Mouse (Mus musculus): Measurements from ENCODE around the gene Mtrf1. TPM values are rescaled to one million over a fixed set of nuclear protein-coding genes. Genes with fewer than 3 reads are reported as not detected.

Gene Mtrf1
- polyA plus RNA-seq (2012; fragmentation: generic; extraction: Trizol): 3.1 TPM

- no peaks in the 10 kb centered on the region for H3K36me3 ChIP-seq (ENCODE audit: control insufficient read depth, insufficient read depth)
- H3K27me3 ChIP-seq (ENCODE audit: control insufficient read depth, insufficient read depth, insufficient read length): no peaks in the 10 kb centered on the region
- H3ac ChIP-seq (ENCODE audit: control insufficient read depth, insufficient read length): peak within 1 kb of the TSS; percentile 46
- peak within 1 kb of the TSS; percentile 89 for H3K4me2 ChIP-seq (ENCODE audit: low read depth)
- no peaks in the 10 kb centered on the region for H3K79me2 ChIP-seq (ENCODE audit: control insufficient read depth, insufficient read depth)
- H3K4me3 ChIP-seq: peak within 1 kb of the TSS; percentile 29
- TF ChIP-seq SRF (IDR thresholded peaks at IDR 0.05; ENCODE audit: control insufficient read depth, insufficient read length, low read depth): no peak
- TF ChIP-seq TCF3 (IDR thresholded peaks at IDR 0.05; ENCODE audit: insufficient read length, low read depth): no peak
- TF ChIP-seq POLR2AphosphoS2 (IDR thresholded peaks at IDR 0.05; ENCODE audit: insufficient read length, low read depth): no peak
- TF ChIP-seq POLR2A (IDR thresholded peaks at IDR 0.05; ENCODE audit: insufficient read length, low read depth): peak; percentile 40
Observed at GRCm38 (mm10) chr14:79397321-79398122, at the start of gene Mtrf1. Gene Mtrf1, plus strand, starts transcription at chr14:79397772.

- no peaks in the 10 kb centered on the region for H3K79me2 ChIP-seq (ENCODE audit: control insufficient read depth, insufficient read depth)
- H3ac ChIP-seq (ENCODE audit: control insufficient read depth, insufficient read length): no peak overlapping the region
- no peak overlapping the region for H3K4me3 ChIP-seq
- H3K27me3 ChIP-seq (ENCODE audit: control insufficient read depth, insufficient read depth, insufficient read length): no peaks in the 10 kb centered on the region
- no peak for TF ChIP-seq CEBPB (IDR thresholded peaks at IDR 0.05; ENCODE audit: insufficient read depth, poor library complexity, severe bottlenecking)
- no peak for TF ChIP-seq USF1 (IDR thresholded peaks at IDR 0.05; ENCODE audit: low read depth)
- TF ChIP-seq REST (IDR thresholded peaks at IDR 0.05; ENCODE audit: insufficient read depth, insufficient read length): no peak
- no peak for TF ChIP-seq TCF3 (IDR thresholded peaks at IDR 0.05; ENCODE audit: insufficient read length, low read depth)
- TF ChIP-seq MAX (IDR thresholded peaks at IDR 0.05; ENCODE audit: low read depth): no peak
- TF ChIP-seq POLR2AphosphoS2 (IDR thresholded peaks at IDR 0.05; ENCODE audit: insufficient read length, low read depth): no peak
- no peak for TF ChIP-seq SRF (IDR thresholded peaks at IDR 0.05; ENCODE audit: control insufficient read depth, insufficient read length, low read depth)
- no peak for TF ChIP-seq E2F4 (IDR thresholded peaks at IDR 0.05; ENCODE audit: insufficient read depth)
- TF ChIP-seq MYOG (IDR thresholded peaks at IDR 0.05; ENCODE audit: control insufficient read depth in 1 of 3, insufficient read depth in 1 of 3, insufficient read length in 2 of 3, low read depth in 2 of 3): no peak
- TF ChIP-seq MYOD1 (IDR thresholded peaks at IDR 0.05; ENCODE audit: control insufficient read depth in 1 of 3, insufficient read length in 2 of 3, low read depth in 2 of 3): no peak
- no peak for TF ChIP-seq TCF12 (IDR thresholded peaks at IDR 0.05; ENCODE audit: insufficient read depth, poor library complexity, severe bottlenecking)
- no peak for TF ChIP-seq POLR2A (IDR thresholded peaks at IDR 0.05; ENCODE audit: insufficient read length, low read depth)
- H3K4me2 ChIP-seq (ENCODE audit: low read depth): no peak overlapping the region
- peaks cover 50% of the 10 kb centered on the region for H3K36me3 ChIP-seq (ENCODE audit: control insufficient read depth, insufficient read depth)
Observed at GRCm38 (mm10) chr14:79358055-79358454, 39.5 kb upstream of the Mtrf1 start.

GRCm38 (mm10) chr14:79377041-79377440 lies 20.5 kb upstream of the Mtrf1 start:
- H3K36me3 ChIP-seq (ENCODE audit: control insufficient read depth, insufficient read depth): peaks cover 18% of the 10 kb centered on the region

GRCm38 (mm10) chr14:79383120-79383519 lies 14.5 kb upstream of the Mtrf1 start:
- Histone ChIP-seq H3K27me3 (ENCODE audit: control insufficient read depth, insufficient read depth, insufficient read length) (no peaks in the 10 kb centered on the region), H3ac (ENCODE audit: control insufficient read depth, insufficient read length) (no peak overlapping the region), H3K4me3 (no peak overlapping the region), H3K79me2 (ENCODE audit: control insufficient read depth, insufficient read depth) (peaks cover 72% of the 10 kb centered on the region), H3K4me2 (ENCODE audit: low read depth) (no peak overlapping the region), H3K36me3 (ENCODE audit: control insufficient read depth, insufficient read depth) (peaks cover 24% of the 10 kb centered on the region)
- TF ChIP-seq MYOD1 (IDR thresholded peaks at IDR 0.05; ENCODE audit: control insufficient read depth in 1 of 3, insufficient read length in 2 of 3, low read depth in 2 of 3) (no peak), USF1 (IDR thresholded peaks at IDR 0.05; ENCODE audit: low read depth) (no peak), MYOG (IDR thresholded peaks at IDR 0.05; ENCODE audit: control insufficient read depth in 1 of 3, insufficient read depth in 1 of 3, insufficient read length in 2 of 3, low read depth in 2 of 3) (no peak), MAX (IDR thresholded peaks at IDR 0.05; ENCODE audit: low read depth) (no peak), POLR2A (IDR thresholded peaks at IDR 0.05; ENCODE audit: insufficient read length, low read depth) (no peak), REST (IDR thresholded peaks at IDR 0.05; ENCODE audit: insufficient read depth, insufficient read length) (no peak), TCF12 (IDR thresholded peaks at IDR 0.05; ENCODE audit: insufficient read depth, poor library complexity, severe bottlenecking) (no peak), TCF3 (IDR thresholded peaks at IDR 0.05; ENCODE audit: insufficient read length, low read depth) (no peak), E2F4 (IDR thresholded peaks at IDR 0.05; ENCODE audit: insufficient read depth) (no peak), POLR2AphosphoS2 (IDR thresholded peaks at IDR 0.05; ENCODE audit: insufficient read length, low read depth) (no peak), CEBPB (IDR thresholded peaks at IDR 0.05; ENCODE audit: insufficient read depth, poor library complexity, severe bottlenecking) (no peak), SRF (IDR thresholded peaks at IDR 0.05; ENCODE audit: control insufficient read depth, insufficient read length, low read depth) (no peak)

More at GRCm38 (mm10) chr14:79377041-79377440, 20.5 kb upstream of the Mtrf1 start:
- no peak overlapping the region for H3K4me3 ChIP-seq
- no peaks in the 10 kb centered on the region for H3K27me3 ChIP-seq (ENCODE audit: control insufficient read depth, insufficient read depth, insufficient read length)
- peaks cover 27% of the 10 kb centered on the region for H3K79me2 ChIP-seq (ENCODE audit: control insufficient read depth, insufficient read depth)
- no peak overlapping the region for H3ac ChIP-seq (ENCODE audit: control insufficient read depth, insufficient read length)
- H3K4me2 ChIP-seq (ENCODE audit: low read depth): no peak overlapping the region
- TF ChIP-seq CEBPB (IDR thresholded peaks at IDR 0.05; ENCODE audit: insufficient read depth, poor library complexity, severe bottlenecking): no peak
- no peak for TF ChIP-seq MYOG (IDR thresholded peaks at IDR 0.05; ENCODE audit: control insufficient read depth in 1 of 3, insufficient read depth in 1 of 3, insufficient read length in 2 of 3, low read depth in 2 of 3)
- no peak for TF ChIP-seq POLR2A (IDR thresholded peaks at IDR 0.05; ENCODE audit: insufficient read length, low read depth)
- no peak for TF ChIP-seq USF1 (IDR thresholded peaks at IDR 0.05; ENCODE audit: low read depth)
- TF ChIP-seq MAX (IDR thresholded peaks at IDR 0.05; ENCODE audit: low read depth): no peak
- no peak for TF ChIP-seq TCF12 (IDR thresholded peaks at IDR 0.05; ENCODE audit: insufficient read depth, poor library complexity, severe bottlenecking)
- no peak for TF ChIP-seq REST (IDR thresholded peaks at IDR 0.05; ENCODE audit: insufficient read depth, insufficient read length)
- TF ChIP-seq TCF3 (IDR thresholded peaks at IDR 0.05; ENCODE audit: insufficient read length, low read depth): no peak
- TF ChIP-seq E2F4 (IDR thresholded peaks at IDR 0.05; ENCODE audit: insufficient read depth): no peak
- TF ChIP-seq MYOD1 (IDR thresholded peaks at IDR 0.05; ENCODE audit: control insufficient read depth in 1 of 3, insufficient read length in 2 of 3, low read depth in 2 of 3): no peak
- TF ChIP-seq SRF (IDR thresholded peaks at IDR 0.05; ENCODE audit: control insufficient read depth, insufficient read length, low read depth): no peak
- no peak for TF ChIP-seq POLR2AphosphoS2 (IDR thresholded peaks at IDR 0.05; ENCODE audit: insufficient read length, low read depth)

Measured in myocyte (in vitro differentiated cells).